Mouse (Mus musculus) heart, embryonic 16.5 days (tissue): ENCODE measurements around the gene Nadk. TPM values are rescaled to one million over a fixed set of nuclear protein-coding genes. Genes with fewer than 3 reads are reported as not detected.
"Not testable (repeated sequence)": the region's sequence is repeated elsewhere in the genome, so short reads cannot be mapped to it uniquely, and the experiment has no call there.

Experiments used
- ATAC-seq: fragments of 200-750 bp; cut with Nextera tagmentation; replicated peaks from 2 replicates; pipeline ENCODE4 v1.8.0; 2017; ENCODE audit warnings: moderate number of reproducible peaks; ENCODE audit not compliant: insufficient read depth, low FRiP score; ENCODE audit errors: extremely low read depth
- H3K27ac ChIP-seq: fragments of 300-500 bp; sonication (generic); 2 replicates; pipeline ENCODE4 v1.5.1; 2014; ENCODE audit warnings: mild to moderate bottlenecking, low read length, control low read depth, moderate library complexity
- H3K27me3 ChIP-seq: fragments of 300-500 bp; sonication (generic); 2 replicates; pipeline ENCODE4 v1.6.1; 2014; ENCODE audit warnings: low read length, mixed read lengths; ENCODE audit not compliant: control insufficient read depth, insufficient read depth
- H3K36me3 ChIP-seq: fragments of 300-500 bp; sonication (generic); 2 replicates; pipeline ENCODE4 v1.6.1; 2014; ENCODE audit not compliant: control insufficient read depth, insufficient read depth
- H3K4me1 ChIP-seq: fragments of 300-500 bp; sonication (generic); 2 replicates; pipeline ENCODE4 v1.6.1; 2014; ENCODE audit warnings: low read length, mixed read lengths; ENCODE audit not compliant: control insufficient read depth, insufficient read depth
- H3K4me2 ChIP-seq: fragments of 300-500 bp; sonication (generic); 2 replicates; pipeline ENCODE4 v1.6.1; 2014; ENCODE audit warnings: low read depth, mild to moderate bottlenecking, control low read depth, low read length
- H3K4me3 ChIP-seq: fragments of 300-500 bp; sonication (generic); 2 replicates; pipeline ENCODE4 v1.5.1; 2014; ENCODE audit warnings: mild to moderate bottlenecking, control low read depth, low read length
- H3K9ac ChIP-seq: fragments of 300-500 bp; sonication (generic); 2 replicates; pipeline ENCODE4 v1.6.1; 2014; ENCODE audit warnings: low read length, control low read depth
- H3K9me3 ChIP-seq: fragments of 300-500 bp; sonication (generic); replicated peaks from 2 replicates; pipeline ENCODE4 v1.6.1; 2016; ENCODE audit warnings: low read length; ENCODE audit not compliant: control insufficient read depth
- WGBS: fragments of 180-500 bp; shearing (Covaris S2); extraction: QIAGEN DNeasy Blood & Tissue Kit; methylation state at CpG from one replicate; pipeline ENCODE4 v1.1.7; 2014; 5-methylcytosine and 5-hydroxymethylcytosine counted together
- polyA plus RNA-seq: library from polyadenylated mRNA; unstranded; fragments of >200 nt; fragmentation: Nextera tagmentation; extraction: Ambion mirVana; gene quantifications from 2 replicates; pipeline ENCODE4 v1.2.1, GENCODE M21; 2015

Gene Nadk
- polyA plus RNA-seq, 1 experiment from 2014 or later: 52.8 TPM

- ATAC-seq: no peak
Observed at GRCm38 (mm10) chr4:155566555-155566954, 4.4 kb downstream of the Nadk start.

GRCm38 (mm10) chr4:155568170-155568569 is 6.0 kb downstream of the Nadk start:
- Histone ChIP-seq H3K9ac (no peak overlapping the region), H3K27me3 (no peaks in the 10 kb centered on the region), H3K4me2 (no peak overlapping the region), H3K36me3 (no peaks in the 10 kb centered on the region), H3K4me3 (no peak overlapping the region), H3K9me3 (no peaks in the 10 kb centered on the region), H3K27ac (no peak overlapping the region), H3K4me1 (peaks cover 20% of the 10 kb centered on the region)
- ATAC-seq: no peak
- 37% methylated on average over 2 of the region's 2 CpGs for WGBS

More at GRCm38 (mm10) chr4:155566555-155566954, 4.4 kb downstream of the Nadk start:
- H3K9me3 ChIP-seq: no peaks in the 10 kb centered on the region
- no peak overlapping the region for H3K4me2 ChIP-seq
- H3K9ac ChIP-seq: no peak overlapping the region
- WGBS: 51% methylated on average over 8 of the region's 8 CpGs
- no peak overlapping the region for H3K27ac ChIP-seq
- no peak overlapping the region for H3K4me3 ChIP-seq
- peaks cover 32% of the 10 kb centered on the region for H3K4me1 ChIP-seq
- no peaks in the 10 kb centered on the region for H3K36me3 ChIP-seq
- H3K27me3 ChIP-seq: no peaks in the 10 kb centered on the region

GRCm38 (mm10) chr4:155568632-155569370 is 6.6 kb downstream of the Nadk start:
- H3K36me3 ChIP-seq: no peaks in the 10 kb centered on the region
- H3K27me3 ChIP-seq: no peaks in the 10 kb centered on the region
- peaks cover 20% of the 10 kb centered on the region for H3K4me1 ChIP-seq
- ATAC-seq: no peak
- H3K9ac ChIP-seq: no peak overlapping the region
- H3K4me2 ChIP-seq: no peak overlapping the region
- H3K9me3 ChIP-seq: no peaks in the 10 kb centered on the region
- H3K27ac ChIP-seq: no peak overlapping the region
- 83% methylated on average over 7 of the region's 7 CpGs for WGBS
- H3K4me3 ChIP-seq: no peak overlapping the region

- no peak overlapping the region for H3K4me3 ChIP-seq
- no peak overlapping the region for H3K4me2 ChIP-seq
- H3K36me3 ChIP-seq: no peaks in the 10 kb centered on the region
- no peak overlapping the region for H3K9ac ChIP-seq
- WGBS: 88% methylated on average over 6 of the region's 6 CpGs
- ATAC-seq: no peak
- no peaks in the 10 kb centered on the region for H3K9me3 ChIP-seq
- H3K27me3 ChIP-seq: no peaks in the 10 kb centered on the region
- H3K27ac ChIP-seq: no peak overlapping the region
- H3K4me1 ChIP-seq: peaks cover 16% of the 10 kb centered on the region
Observed at GRCm38 (mm10) chr4:155569818-155570217, 7.6 kb downstream of the Nadk start.

GRCm38 (mm10) chr4:155570315-155570714 is 8.1 kb downstream of the Nadk start:
- H3K27me3 ChIP-seq, ATAC-seq, H3K36me3 ChIP-seq, H3K4me2 ChIP-seq, H3K9ac ChIP-seq, H3K27ac ChIP-seq, H3K9me3 ChIP-seq, H3K4me3 ChIP-seq: not testable (repeated sequence)
- WGBS: 92% methylated on average over 11 of the region's 11 CpGs
- peaks cover 14% of the 10 kb centered on the region for H3K4me1 ChIP-seq

GRCm38 (mm10) chr4:155571442-155571841 is 9.3 kb downstream of the Nadk start:
- WGBS: 68% methylated on average over 2 of the region's 2 CpGs
- Histone ChIP-seq H3K27me3 (no peaks in the 10 kb centered on the region), H3K27ac (no peak overlapping the region), H3K36me3 (no peaks in the 10 kb centered on the region), H3K4me3 (no peak overlapping the region), H3K4me1 (peaks cover 10% of the 10 kb centered on the region), H3K9me3 (no peaks in the 10 kb centered on the region), H3K4me2 (no peak overlapping the region), H3K9ac (no peak overlapping the region)
- ATAC-seq: no peak

- no peak overlapping the region for H3K4me3 ChIP-seq
- no peak overlapping the region for H3K4me2 ChIP-seq
- WGBS: 93% methylated on average over 2 of the region's 2 CpGs
- ATAC-seq: no peak
- no peaks in the 10 kb centered on the region for H3K9me3 ChIP-seq
- H3K4me1 ChIP-seq: peaks cover 9% of the 10 kb centered on the region
- H3K27ac ChIP-seq: no peak overlapping the region
- H3K36me3 ChIP-seq: peaks cover 4% of the 10 kb centered on the region; the same call in 1 of the 2 replicates
- H3K27me3 ChIP-seq: no peaks in the 10 kb centered on the region
- H3K9ac ChIP-seq: no peak overlapping the region
Observed at GRCm38 (mm10) chr4:155573155-155573554, 11.0 kb downstream of the Nadk start.

- Histone ChIP-seq H3K27ac (no peak overlapping the region), H3K27me3 (no peaks in the 10 kb centered on the region), H3K4me1 (peaks cover 5% of the 10 kb centered on the region), H3K36me3 (peaks cover 4% of the 10 kb centered on the region; the same call in 1 of the 2 replicates), H3K4me2 (no peak overlapping the region), H3K9me3 (no peaks in the 10 kb centered on the region), H3K4me3 (no peak overlapping the region), H3K9ac (no peak overlapping the region)
- WGBS: 88% methylated on average over 9 of the region's 9 CpGs
- no peak for ATAC-seq
Observed at GRCm38 (mm10) chr4:155573876-155574275, 11.7 kb downstream of the Nadk start.

- H3K36me3 ChIP-seq: peaks cover 7% of the 10 kb centered on the region; the same call in 1 of the 2 replicates
- H3K27me3 ChIP-seq: no peaks in the 10 kb centered on the region
- H3K9ac ChIP-seq: no peak overlapping the region
- H3K4me1 ChIP-seq: peaks cover 5% of the 10 kb centered on the region; the same call in 1 of the 2 replicates
- H3K4me3 ChIP-seq: no peak overlapping the region
- no peak overlapping the region for H3K4me2 ChIP-seq
- H3K9me3 ChIP-seq: no peaks in the 10 kb centered on the region
- no peak for ATAC-seq
- WGBS: 71% methylated on average over 11 of the region's 11 CpGs
- no peak overlapping the region for H3K27ac ChIP-seq
Observed at GRCm38 (mm10) chr4:155574931-155575330, 12.8 kb downstream of the Nadk start.
